Mouse (Mus musculus) intestine, embryonic 14.5 days (tissue): ENCODE measurements around the gene Flt3. TPM values are rescaled to one million over a fixed set of nuclear protein-coding genes. Genes with fewer than 3 reads are reported as not detected.

Source experiments
- ATAC-seq: fragments of 200-750 bp; cut with Nextera tagmentation; replicated peaks from 2 replicates; pipeline ENCODE4 v1.8.0; 2017; ENCODE audit warnings: low read depth, moderate number of reproducible peaks, moderate TSS enrichment, moderate library complexity; ENCODE audit not compliant: low FRiP score, low TSS enrichment
- DNase-seq: peaks from one replicate; pipeline ENCODE4 v3.0.0-alpha.2; 2018; ENCODE audit warnings: low spot score
- H3K27ac ChIP-seq: fragments of 300-500 bp; sonication (generic); 2 replicates; pipeline ENCODE4 v1.5.1; 2014; ENCODE audit warnings: low read depth, mild to moderate bottlenecking, control low read depth
- H3K27me3 ChIP-seq: fragments of 300-500 bp; sonication (generic); replicated peaks from 2 replicates; pipeline ENCODE4 v1.6.1; 2014; ENCODE audit warnings: low read length, control low read depth; ENCODE audit not compliant: control insufficient read depth, insufficient read depth
- H3K36me3 ChIP-seq: fragments of 300-500 bp; sonication (generic); 2 replicates; pipeline ENCODE4 v1.6.1; 2014; ENCODE audit warnings: low read length, control low read depth; ENCODE audit not compliant: control insufficient read depth, insufficient read depth
- H3K4me1 ChIP-seq: fragments of 300-500 bp; sonication (generic); replicated peaks from 2 replicates; pipeline ENCODE4 v1.6.1; 2014; ENCODE audit warnings: low read length, control low read depth, mixed read lengths; ENCODE audit not compliant: control insufficient read depth, insufficient read depth
- H3K4me2 ChIP-seq: fragments of 300-500 bp; sonication (generic); 2 replicates; pipeline ENCODE4 v1.6.1; 2014; ENCODE audit warnings: low read length
- H3K4me3 ChIP-seq: fragments of 300-500 bp; sonication (generic); 2 replicates; pipeline ENCODE4 v1.5.1; 2014; ENCODE audit warnings: low read depth, low read length, control low read depth, mixed read lengths
- H3K9ac ChIP-seq: fragments of 300-500 bp; sonication (generic); 2 replicates; pipeline ENCODE4 v1.6.1; 2014; ENCODE audit warnings: mild to moderate bottlenecking, low read length
- H3K9me3 ChIP-seq: fragments of 300-500 bp; sonication (generic); 2 replicates; pipeline ENCODE4 v1.6.1; 2016; ENCODE audit warnings: low read length, control low read depth; ENCODE audit not compliant: control insufficient read depth
- WGBS: fragments of 180-500 bp; shearing (Covaris S2); extraction: QIAGEN DNeasy Blood & Tissue Kit; methylation state at CpG from one replicate; pipeline ENCODE4 v1.1.7; 2014; 5-methylcytosine and 5-hydroxymethylcytosine counted together
- polyA plus RNA-seq: library from polyadenylated mRNA; unstranded; fragments of >200 nt; fragmentation: Nextera tagmentation; extraction: Ambion mirVana; gene quantifications from 2 replicates; pipeline ENCODE4 v1.2.1, GENCODE M21; 2014

Flt3 gene
- polyA plus RNA-seq, 1 experiment from 2014 or later, result 0.19 TPM

DNA sequence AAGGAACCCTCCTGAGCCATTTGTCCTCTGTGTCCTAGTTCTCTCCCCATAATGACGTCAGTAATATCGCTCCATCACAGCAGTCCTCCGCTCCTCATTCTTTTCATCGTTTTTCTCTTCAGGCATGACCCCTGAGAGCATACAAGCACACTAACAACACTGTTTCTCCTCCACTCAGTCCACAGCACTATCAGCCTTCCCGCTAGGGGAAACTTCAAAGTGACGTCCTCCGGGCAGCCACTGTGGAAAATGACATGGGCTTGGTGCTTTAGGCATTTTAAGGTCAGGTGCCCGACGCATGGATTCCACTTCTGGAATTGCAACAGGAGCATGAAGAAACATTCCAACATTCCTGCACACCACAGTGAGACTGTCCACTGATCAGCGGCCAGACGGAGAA, 735 bp upstream of the Flt3 start:
- peaks cover 8% of the 10 kb centered on the region; the same call in 1 of the 2 replicates for H3K4me1 ChIP-seq
- DNase-seq (no peak), ATAC-seq (no peak)
- H3K27me3 ChIP-seq, result peaks cover 43% of the 10 kb centered on the region
- 0 out of 2 replicates have a peak overlapping the region, but pooled peaks have one; percentile 49 for H3K4me2 ChIP-seq
- H3K9ac ChIP-seq, result no peak overlapping the region
- H3K9me3 ChIP-seq, result no peaks in the 10 kb centered on the region
- WGBS, result 25% methylated on average over 11 of the region's 11 CpGs
- 0 out of 2 replicates have a peak overlapping the region, but pooled peaks have one; percentile 31 for H3K4me3 ChIP-seq
- no peak overlapping the region for H3K27ac ChIP-seq
- no peaks in the 10 kb centered on the region for H3K36me3 ChIP-seq

GRCm38 (mm10) chr5:147400505-147400979, 253 bp upstream of the Flt3 start:
- no peak overlapping the region for H3K9ac ChIP-seq
- WGBS, result 2% methylated on average over 17 of the region's 17 CpGs

GRCm38 (mm10) chr5:147395050-147395449, 5.2 kb downstream of the Flt3 start:
- Histone ChIP-seq H3K4me3 (no peak overlapping the region), H3K27ac (no peak overlapping the region), H3K9ac (no peak overlapping the region), H3K27me3 (peaks cover 21% of the 10 kb centered on the region), H3K4me2 (no peak overlapping the region), H3K36me3 (no peaks in the 10 kb centered on the region), H3K4me1 (peaks cover under 1% of the 10 kb centered on the region; the same call in 1 of the 2 replicates), H3K9me3 (no peaks in the 10 kb centered on the region)
- DNase-seq (no peak), ATAC-seq (no peak)
- WGBS, result 24% methylated on average over 1 of the region's 1 CpGs

More at GRCm38 (mm10) chr5:147400505-147400979, 253 bp upstream of the Flt3 start:
- Histone ChIP-seq H3K27me3 (peaks cover 43% of the 10 kb centered on the region), H3K27ac (no peak overlapping the region), H3K9me3 (no peaks in the 10 kb centered on the region), H3K4me1 (peaks cover 8% of the 10 kb centered on the region; the same call in 1 of the 2 replicates), H3K4me3 (peak overlapping the region; percentile 31), H3K36me3 (no peaks in the 10 kb centered on the region), H3K4me2 (peak overlapping the region; percentile 49)
- DNase-seq (no peak), ATAC-seq (no peak)

DNA sequence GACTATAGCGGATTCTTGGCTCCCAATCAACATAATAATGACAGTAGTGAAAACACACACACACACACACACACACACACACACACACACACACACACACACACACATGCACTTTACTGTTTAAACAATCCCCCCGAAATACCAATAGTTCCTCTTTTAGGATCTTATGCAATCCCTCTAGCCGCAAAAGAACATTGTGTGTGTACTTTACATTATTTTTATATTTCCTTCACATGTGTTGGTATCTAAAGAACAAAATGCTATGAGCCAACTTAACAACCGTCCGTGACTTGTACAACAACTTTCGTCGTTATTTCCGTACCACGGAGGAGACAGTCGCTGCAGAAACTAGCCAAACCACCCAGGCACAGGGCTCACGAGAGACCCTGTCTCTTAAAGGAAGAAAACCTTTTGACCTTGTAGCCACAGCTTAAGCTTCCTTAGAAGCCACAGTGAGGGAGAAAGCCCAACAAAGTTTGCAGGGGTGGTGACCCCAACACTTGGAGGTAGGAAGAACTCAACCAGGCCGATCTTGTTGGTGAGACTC, 7.5 kb downstream of the Flt3 start:
- DNase-seq, result no peak
- WGBS, result 76% methylated on average over 12 of the region's 12 CpGs
- H3K4me1 ChIP-seq, result no peaks in the 10 kb centered on the region
- H3K36me3 ChIP-seq, result no peaks in the 10 kb centered on the region
- ATAC-seq, result no peak
- no peak overlapping the region for H3K9ac ChIP-seq
- H3K27me3 ChIP-seq, result no peaks in the 10 kb centered on the region
- no peak overlapping the region for H3K4me2 ChIP-seq
- H3K27ac ChIP-seq, result no peak overlapping the region
- no peak overlapping the region for H3K4me3 ChIP-seq
- no peaks in the 10 kb centered on the region for H3K9me3 ChIP-seq

GRCm38 (mm10) chr5:147390772-147391171, 9.5 kb downstream of the Flt3 start:
- 64% methylated on average over 2 of the region's 2 CpGs for WGBS
- H3K27ac ChIP-seq, result no peak overlapping the region
- no peaks in the 10 kb centered on the region for H3K36me3 ChIP-seq
- no peak for ATAC-seq
- H3K9me3 ChIP-seq, result no peaks in the 10 kb centered on the region
- no peaks in the 10 kb centered on the region for H3K27me3 ChIP-seq
- no peaks in the 10 kb centered on the region for H3K4me1 ChIP-seq
- H3K9ac ChIP-seq, result no peak overlapping the region
- no peak overlapping the region for H3K4me2 ChIP-seq
- DNase-seq, result no peak
- no peak overlapping the region for H3K4me3 ChIP-seq

- Histone ChIP-seq H3K4me3 (no peak overlapping the region), H3K9me3 (no peaks in the 10 kb centered on the region), H3K4me1 (no peaks in the 10 kb centered on the region), H3K27me3 (no peaks in the 10 kb centered on the region), H3K36me3 (no peaks in the 10 kb centered on the region), H3K9ac (no peak overlapping the region), H3K4me2 (no peak overlapping the region), H3K27ac (no peak overlapping the region)
- 81% methylated on average over 5 of the region's 5 CpGs for WGBS
- no peak for ATAC-seq
- DNase-seq, result no peak
Measured at GRCm38 (mm10) chr5:147389052-147389451, 11.2 kb downstream of the Flt3 start.

GRCm38 (mm10) chr5:147388376-147389008, 11.8 kb downstream of the Flt3 start:
- no peaks in the 10 kb centered on the region for H3K27me3 ChIP-seq
- H3K4me1 ChIP-seq, result no peaks in the 10 kb centered on the region
- H3K36me3 ChIP-seq, result no peaks in the 10 kb centered on the region
- no peak overlapping the region for H3K4me2 ChIP-seq
- DNase-seq, result no peak
- ATAC-seq, result no peak
- H3K27ac ChIP-seq, result no peak overlapping the region
- H3K4me3 ChIP-seq, result no peak overlapping the region
- WGBS, result 79% methylated on average over 9 of the region's 9 CpGs
- H3K9ac ChIP-seq, result no peak overlapping the region
- H3K9me3 ChIP-seq, result no peaks in the 10 kb centered on the region

- DNase-seq, result no peak
- H3K4me1 ChIP-seq, result no peaks in the 10 kb centered on the region
- no peak overlapping the region for H3K27ac ChIP-seq
- WGBS, result 82% methylated on average over 13 of the region's 13 CpGs
- no peaks in the 10 kb centered on the region for H3K27me3 ChIP-seq
- no peaks in the 10 kb centered on the region for H3K9me3 ChIP-seq
- no peak for ATAC-seq
- no peak overlapping the region for H3K9ac ChIP-seq
- no peak overlapping the region for H3K4me3 ChIP-seq
- no peak overlapping the region for H3K4me2 ChIP-seq
- H3K36me3 ChIP-seq, result no peaks in the 10 kb centered on the region
Measured at GRCm38 (mm10) chr5:147386865-147387264, 13.4 kb downstream of the Flt3 start.

DNA sequence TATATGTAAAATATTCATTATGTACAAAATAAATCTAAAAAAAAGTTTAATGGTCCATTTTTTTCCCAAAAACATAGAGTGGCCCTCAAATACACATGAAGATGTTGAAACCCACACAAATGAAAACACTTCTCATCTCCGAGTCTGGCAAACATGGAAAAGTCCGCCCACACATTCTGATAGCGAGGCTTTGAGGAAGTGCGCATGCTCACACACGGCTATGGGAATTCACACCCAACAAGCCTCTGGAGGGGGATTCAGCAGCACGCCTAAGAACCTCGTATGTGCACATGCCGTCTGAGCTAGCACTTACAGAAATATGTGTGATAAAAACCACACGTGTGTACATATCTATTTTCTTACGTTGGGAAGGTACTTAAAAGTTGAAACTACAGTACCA, 18.9 kb downstream of the Flt3 start:
- Histone ChIP-seq H3K27ac (no peak overlapping the region), H3K4me1 (no peaks in the 10 kb centered on the region), H3K9ac (no peak overlapping the region), H3K36me3 (no peaks in the 10 kb centered on the region), H3K4me2 (no peak overlapping the region), H3K4me3 (no peak overlapping the region), H3K27me3 (no peaks in the 10 kb centered on the region), H3K9me3 (no peaks in the 10 kb centered on the region)
- ATAC-seq (no peak), DNase-seq (no peak)
- WGBS, result 88% methylated on average over 10 of the region's 10 CpGs
